Mouse (Mus musculus): ENCODE measurements around the gene Selenov. TPM values are rescaled to one million over a fixed set of nuclear protein-coding genes. Genes with fewer than 3 reads are reported as not detected.

Selenov gene
- polyA plus RNA-seq, 1 experiment, result not detected

DNA sequence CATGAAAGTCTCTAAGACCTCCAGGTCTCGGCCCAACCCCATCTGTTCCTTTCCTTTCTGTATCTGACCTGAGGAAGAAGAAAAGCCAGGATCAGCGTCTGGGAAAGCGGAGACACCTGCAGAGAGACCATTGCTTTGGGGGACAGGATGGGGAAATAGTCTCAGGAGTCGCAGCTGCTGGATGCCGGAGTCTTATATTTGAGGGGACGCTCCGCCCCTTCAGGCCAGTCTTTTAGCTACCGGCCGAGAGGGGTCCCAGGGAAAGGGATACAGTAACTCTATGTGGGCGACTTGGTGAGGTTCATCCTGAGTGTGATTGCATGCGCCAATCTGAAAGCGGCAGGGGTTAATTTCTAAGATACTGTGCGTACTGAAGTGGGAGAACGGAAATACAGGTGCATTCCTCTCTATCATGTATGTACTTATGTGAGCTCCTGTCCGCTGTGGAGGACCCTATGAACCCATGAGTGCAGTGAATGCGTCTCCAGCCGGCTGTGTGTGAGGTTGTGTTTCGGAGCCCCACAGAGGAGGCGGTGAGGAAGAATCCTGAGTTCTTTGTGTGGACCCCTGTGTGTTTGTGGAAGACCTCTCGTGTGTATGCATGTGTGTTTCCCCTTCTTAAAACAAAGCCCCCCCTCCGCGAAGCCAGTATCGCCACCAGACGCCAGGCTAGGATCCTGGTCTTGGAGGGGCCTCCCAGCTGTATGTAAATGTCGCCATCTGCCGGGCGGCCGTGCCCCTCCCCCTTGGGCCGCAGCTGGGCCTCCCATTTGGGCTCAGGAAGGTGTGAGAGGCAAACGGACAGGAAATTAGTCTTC is 10.8 kb upstream of the Selenov start, which contains the start of gene Dll3:
Gene Dll3 (minus strand): TSS at position 623 of the 818 bp plus-strand sequence.
- Histone ChIP-seq H3K4me3 (replicated peaks) (no peak within 1 kb of the TSS), H3K27me3 (ENCODE audit: control insufficient read depth) (peaks cover 56% of the 10 kb centered on the region), H3K36me3 (ENCODE audit: control insufficient read depth) (peaks cover 23% of the 10 kb centered on the region), H3K4me1 (ENCODE audit: control insufficient read depth) (peaks cover 8% of the 10 kb centered on the region), H3K9me3 (ENCODE audit: control insufficient read depth, low read length) (no peaks in the 10 kb centered on the region)
- no peak for TF ChIP-seq TAL1 (IDR thresholded peaks at IDR 0.05; ENCODE audit: low read length)
- TF ChIP-seq GATA1 (IDR thresholded peaks at IDR 0.05; ENCODE audit: low read length), result no peak

DNA sequence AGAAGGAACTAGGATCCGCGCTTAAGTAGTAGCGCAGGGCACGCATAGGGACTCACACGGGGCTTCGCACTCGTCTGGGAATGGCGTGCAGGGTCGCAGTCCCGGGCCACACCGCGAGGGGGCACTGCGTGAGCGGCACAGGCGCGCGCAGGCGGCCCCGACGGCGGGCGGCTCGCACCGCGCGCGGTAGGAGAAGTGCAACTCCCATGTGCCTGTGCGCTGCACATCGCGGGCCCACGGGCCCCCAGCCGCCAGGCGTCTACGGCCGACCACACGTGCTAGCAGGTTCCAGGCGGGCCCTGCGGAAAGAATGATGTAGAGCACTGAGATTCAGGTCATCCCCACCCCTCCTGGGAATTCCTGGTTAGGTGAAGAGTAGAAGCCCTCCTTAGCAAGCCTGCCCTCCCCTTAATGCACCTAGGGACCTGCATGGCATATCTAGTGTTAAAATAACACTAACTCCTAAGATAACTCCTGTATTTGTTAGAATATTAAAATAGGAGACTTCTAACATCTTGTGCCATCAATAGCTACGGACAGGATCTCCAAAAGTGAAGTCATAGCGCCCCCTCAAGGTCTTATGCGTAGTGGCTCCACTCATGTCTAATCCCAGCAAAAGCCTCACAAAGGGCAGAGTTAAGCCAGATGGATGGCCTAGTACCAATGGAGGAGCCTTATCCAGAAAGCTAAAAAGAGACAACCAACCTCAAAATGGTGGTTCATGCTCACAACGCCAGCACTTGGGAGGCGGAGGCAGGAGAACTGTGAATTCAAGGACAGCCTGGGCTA is 8.0 kb upstream of the Selenov start:
- no peak overlapping the region for H3K4me3 ChIP-seq (replicated peaks)
- H3K27me3 ChIP-seq (ENCODE audit: control insufficient read depth), result peaks cover 78% of the 10 kb centered on the region
- TF ChIP-seq GATA1 (IDR thresholded peaks at IDR 0.05; ENCODE audit: low read length), result no peak
- TF ChIP-seq TAL1 (IDR thresholded peaks at IDR 0.05; ENCODE audit: low read length), result no peak
- H3K36me3 ChIP-seq (ENCODE audit: control insufficient read depth), result no peaks in the 10 kb centered on the region; the same call in 1 of the 2 replicates
- peaks cover 15% of the 10 kb centered on the region for H3K4me1 ChIP-seq (ENCODE audit: control insufficient read depth)
- no peaks in the 10 kb centered on the region for H3K9me3 ChIP-seq (ENCODE audit: control insufficient read depth, low read length)

DNA sequence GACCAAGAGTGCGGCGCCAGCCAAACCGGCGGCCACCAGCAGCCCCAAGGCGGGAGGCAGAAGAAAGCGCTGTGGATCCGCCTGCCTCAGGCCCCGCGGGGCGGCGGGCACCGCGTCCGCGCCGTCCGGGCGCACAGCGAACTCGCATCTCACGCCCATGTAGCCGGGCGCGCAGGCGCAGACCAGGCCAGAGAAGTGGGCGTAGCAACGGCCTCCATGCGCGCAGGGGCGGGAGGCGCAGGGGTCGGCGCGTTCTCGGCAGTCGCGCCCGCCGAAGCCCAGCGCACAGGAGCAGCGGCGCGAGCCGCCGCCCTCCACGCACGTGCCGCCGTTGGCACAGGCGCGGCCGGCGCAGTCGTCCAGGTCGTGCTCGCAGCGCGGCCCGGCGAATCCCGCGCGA is 3.5 kb upstream of the Selenov start:
- H3K4me3 ChIP-seq (replicated peaks), result peak overlapping the region; percentile 44
- TF ChIP-seq GATA1 (IDR thresholded peaks at IDR 0.05; ENCODE audit: low read length) (no peak), TAL1 (IDR thresholded peaks at IDR 0.05; ENCODE audit: low read length) (no peak)
- peaks cover 10% of the 10 kb centered on the region for H3K4me1 ChIP-seq (ENCODE audit: control insufficient read depth)
- H3K9me3 ChIP-seq (ENCODE audit: control insufficient read depth, low read length), result no peaks in the 10 kb centered on the region; the same call in 1 of the 2 replicates
- H3K27me3 ChIP-seq (ENCODE audit: control insufficient read depth), result peaks cover 84% of the 10 kb centered on the region
- H3K36me3 ChIP-seq (ENCODE audit: control insufficient read depth), result no peaks in the 10 kb centered on the region

DNA sequence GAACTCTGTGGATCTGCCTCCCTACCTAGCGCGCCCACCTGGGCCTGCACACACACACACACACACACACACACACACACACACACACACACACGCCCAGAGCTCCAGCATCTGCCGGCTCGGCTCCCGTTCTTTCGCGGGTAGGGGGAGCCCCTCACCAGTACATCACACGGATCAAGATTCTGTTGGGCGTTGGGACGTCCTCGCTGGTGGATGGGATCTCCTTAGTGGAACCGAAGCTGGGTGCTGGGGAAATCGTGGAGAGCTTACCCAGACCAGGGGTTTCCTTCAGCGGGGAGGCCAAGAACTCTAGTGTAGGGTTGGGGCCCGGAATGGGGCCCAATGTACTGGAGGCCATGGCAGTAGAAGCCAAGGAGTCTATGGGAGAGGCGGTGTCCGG is 821 bp downstream of the Selenov start:
- Histone ChIP-seq H3K4me1 (ENCODE audit: control insufficient read depth) (peaks cover 7% of the 10 kb centered on the region), H3K27me3 (ENCODE audit: control insufficient read depth) (peaks cover 80% of the 10 kb centered on the region), H3K9me3 (ENCODE audit: control insufficient read depth, low read length) (no peaks in the 10 kb centered on the region; the same call in 1 of the 2 replicates), H3K36me3 (ENCODE audit: control insufficient read depth) (no peaks in the 10 kb centered on the region), H3K4me3 (replicated peaks) (no peak overlapping the region)
- no peak for TF ChIP-seq TAL1 (IDR thresholded peaks at IDR 0.05; ENCODE audit: low read length)
- no peak for TF ChIP-seq GATA1 (IDR thresholded peaks at IDR 0.05; ENCODE audit: low read length)

DNA sequence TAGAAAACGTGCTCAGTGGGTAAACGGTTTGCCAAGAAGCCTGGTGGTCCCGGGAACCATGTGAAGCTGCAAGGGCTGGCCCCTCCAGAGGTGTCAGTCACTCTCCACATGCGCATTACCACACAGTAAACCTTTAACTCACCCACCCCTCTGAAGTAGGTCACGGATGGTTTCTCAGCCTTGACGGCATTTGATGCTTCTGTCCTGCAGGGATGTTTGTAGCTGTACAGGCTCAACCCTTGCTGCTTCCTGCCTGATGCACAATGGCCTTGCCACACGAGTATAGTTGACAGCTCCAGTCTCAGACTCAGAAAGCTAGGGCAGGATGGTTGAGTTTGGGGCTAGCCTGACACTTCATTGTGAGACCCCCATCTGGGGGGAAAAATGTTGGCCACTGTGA is 10.4 kb downstream of the Selenov start:
- Histone ChIP-seq H3K4me1 (ENCODE audit: control insufficient read depth) (peaks cover 13% of the 10 kb centered on the region), H3K9me3 (ENCODE audit: control insufficient read depth, low read length) (no peaks in the 10 kb centered on the region), H3K36me3 (ENCODE audit: control insufficient read depth) (no peaks in the 10 kb centered on the region), H3K27me3 (ENCODE audit: control insufficient read depth) (peaks cover 2% of the 10 kb centered on the region; the same call in 1 of the 2 replicates), H3K4me3 (replicated peaks) (no peak overlapping the region)
- no peak for TF ChIP-seq TAL1 (IDR thresholded peaks at IDR 0.05; ENCODE audit: low read length)
- no peak for TF ChIP-seq GATA1 (IDR thresholded peaks at IDR 0.05; ENCODE audit: low read length)

DNA sequence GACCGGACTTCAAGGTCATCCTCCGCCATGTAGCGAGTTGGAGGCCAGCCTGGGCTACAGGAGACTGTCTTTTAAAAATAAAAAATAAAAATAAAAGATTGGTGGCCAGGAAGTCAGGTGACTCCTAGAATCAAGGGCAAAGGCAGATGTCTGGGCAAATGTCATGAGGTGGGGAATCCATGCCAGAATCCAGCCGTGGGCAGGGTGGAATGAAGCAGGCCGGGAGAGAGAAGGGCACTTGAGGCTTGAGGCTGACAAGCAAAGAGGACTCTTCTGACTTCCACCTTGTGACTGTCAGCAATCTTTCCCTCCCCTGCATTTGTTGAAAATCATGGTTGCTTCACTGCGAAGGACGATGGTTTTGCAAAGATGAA is 12.7 kb downstream of the Selenov start:
- peaks cover 13% of the 10 kb centered on the region for H3K4me1 ChIP-seq (ENCODE audit: control insufficient read depth)
- H3K9me3 ChIP-seq (ENCODE audit: control insufficient read depth, low read length), result no peaks in the 10 kb centered on the region
- peaks cover 2% of the 10 kb centered on the region; the same call in 1 of the 2 replicates for H3K27me3 ChIP-seq (ENCODE audit: control insufficient read depth)
- TF ChIP-seq TAL1 (IDR thresholded peaks at IDR 0.05; ENCODE audit: low read length) (no peak), GATA1 (IDR thresholded peaks at IDR 0.05; ENCODE audit: low read length) (no peak)
- no peaks in the 10 kb centered on the region for H3K36me3 ChIP-seq (ENCODE audit: control insufficient read depth)
- peak overlapping the region; percentile 90 for H3K4me3 ChIP-seq (replicated peaks)

DNA sequence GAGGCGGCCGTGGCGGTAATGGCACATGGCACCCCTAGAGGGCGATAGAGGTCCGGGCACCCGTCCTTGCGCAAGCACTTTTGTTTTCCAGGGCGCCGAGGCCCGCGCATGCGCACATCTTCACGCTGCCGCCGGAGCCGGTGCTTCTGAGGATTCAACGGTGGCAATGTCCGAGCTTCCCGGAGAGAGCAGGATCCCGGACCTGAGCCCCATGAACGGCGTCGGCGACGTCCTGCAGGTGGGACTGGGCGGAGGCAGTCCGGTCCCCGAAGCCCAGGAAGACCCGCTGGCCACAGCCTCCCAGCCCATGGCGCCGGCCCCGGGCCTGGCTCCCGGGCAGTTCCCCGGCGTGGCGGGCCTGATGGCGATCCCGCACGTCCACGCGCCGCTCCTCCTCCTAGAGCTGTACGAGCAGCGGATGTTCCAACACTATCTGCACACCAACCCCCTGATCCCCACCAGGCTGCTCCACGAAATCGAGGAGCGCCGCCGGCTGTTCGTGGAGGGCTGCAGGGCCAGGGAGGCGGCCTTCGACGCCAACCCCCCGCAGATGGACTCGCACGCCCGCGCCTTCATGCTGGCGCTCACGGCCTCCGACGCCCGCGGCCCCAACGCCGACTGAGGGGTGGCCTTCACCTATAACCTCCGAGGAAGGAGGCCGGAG is 13.2 kb downstream of the Selenov start, which contains the start of gene Eid2b:
Gene Eid2b (plus strand): TSS at position 125 of the 664 bp plus-strand sequence.
- peaks cover 13% of the 10 kb centered on the region for H3K4me1 ChIP-seq (ENCODE audit: control insufficient read depth)
- peak within 1 kb of the TSS; percentile 90 for H3K4me3 ChIP-seq (replicated peaks)
- peaks cover 2% of the 10 kb centered on the region; the same call in 1 of the 2 replicates for H3K27me3 ChIP-seq (ENCODE audit: control insufficient read depth)
- no peaks in the 10 kb centered on the region for H3K9me3 ChIP-seq (ENCODE audit: control insufficient read depth, low read length)
- no peak for TF ChIP-seq TAL1 (IDR thresholded peaks at IDR 0.05; ENCODE audit: low read length)
- no peak for TF ChIP-seq GATA1 (IDR thresholded peaks at IDR 0.05; ENCODE audit: low read length)
- no peaks in the 10 kb centered on the region for H3K36me3 ChIP-seq (ENCODE audit: control insufficient read depth)

DNA sequence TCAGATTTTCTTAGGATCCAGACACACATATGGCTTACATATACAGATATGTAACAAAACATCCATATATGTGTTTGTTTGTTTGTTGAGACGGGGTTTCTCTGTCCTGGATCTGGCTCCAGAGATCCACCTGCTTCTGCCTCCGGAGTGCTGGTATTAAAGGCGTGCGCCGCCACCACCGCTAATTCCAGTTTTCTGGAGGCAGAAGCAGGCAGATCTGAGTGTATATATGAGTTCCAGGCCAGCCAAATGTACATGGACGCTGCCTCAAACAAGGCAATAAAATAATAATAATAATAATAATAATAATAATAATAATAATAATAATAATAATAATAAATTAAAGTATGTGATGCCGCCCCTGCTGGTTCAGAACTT is 13.8 kb downstream of the Selenov start:
- peaks cover 2% of the 10 kb centered on the region; the same call in 1 of the 2 replicates for H3K27me3 ChIP-seq (ENCODE audit: control insufficient read depth)
- H3K36me3 ChIP-seq (ENCODE audit: control insufficient read depth), result no peaks in the 10 kb centered on the region
- peaks cover 13% of the 10 kb centered on the region for H3K4me1 ChIP-seq (ENCODE audit: control insufficient read depth)
- no peaks in the 10 kb centered on the region for H3K9me3 ChIP-seq (ENCODE audit: control insufficient read depth, low read length)
- TF ChIP-seq GATA1 (IDR thresholded peaks at IDR 0.05; ENCODE audit: low read length), result no peak
- TF ChIP-seq TAL1 (IDR thresholded peaks at IDR 0.05; ENCODE audit: low read length), result no peak
- H3K4me3 ChIP-seq (replicated peaks), result peak overlapping the region; percentile 90

Data from erythroblast, embryonic 14.5 days (primary cell).